Comparison of ENCODE assay signal across 29 mouse cellular contexts in the genomic region with DNA sequence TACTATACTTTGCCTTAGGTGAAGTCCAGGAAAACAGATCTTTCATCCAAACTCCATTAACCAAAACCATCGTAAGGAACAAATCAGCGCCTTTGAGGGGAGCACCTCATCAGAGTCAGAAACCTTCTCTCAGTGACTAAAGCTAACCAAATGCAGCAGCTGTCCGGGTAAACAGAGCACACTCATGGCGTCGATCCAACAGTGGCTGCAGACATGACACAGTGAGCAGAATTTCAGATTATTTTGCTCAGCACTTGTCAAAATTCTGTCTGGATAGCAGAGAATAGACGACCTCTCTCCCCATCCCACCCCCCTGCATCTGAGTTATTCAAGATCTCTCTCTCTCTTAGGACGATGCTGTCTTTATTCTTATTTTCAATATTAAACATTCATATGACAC.
DNase-seq lines count a peak whose midpoint lies in the region; ATAC-seq and TF ChIP-seq lines count a peak whose summit lies in the region.
"Had no signal": no experiment of that assay in that cellular context is flagged by ENCODE, and none has a peak within 500 bp of the region (broad histone marks: within the 10 kb centered on the region; RNA-seq: fewer than 3 reads in every experiment).

No protein-coding gene starts in this region.

- H3K27ac ChIP-seq in heart, adult 2 months = no peak overlapping the region
- H3K27ac ChIP-seq in midbrain, postnatal 0 days (ENCODE audit: low read depth, low read length) = no peak overlapping the region
- no peak overlapping the region for H3K27ac ChIP-seq in midbrain, embryonic 14.5 days (replicated peaks; ENCODE audit: low read depth, low read length)
- H3K27ac ChIP-seq: embryonic facial prominence, embryonic 13.5 days; forebrain, embryonic 15.5 days; hindbrain, embryonic 14.5 days; left cerebral cortex, adult 2 months; limb, embryonic 10.5 days; liver, embryonic 15.5 days; midbrain, embryonic 12.5 days; stomach, postnatal 0 days had no signal

- DNase-seq in heart, adult 11 months = peak; percentile 85
- DNase-seq in heart, adult 2 months = no peak
- peak; percentile 20 to 30 for DNase-seq in kidney, postnatal 4 days
- DNase-seq in kidney, postnatal 14 days = no peak
- peak; percentile 34 for DNase-seq in midbrain, postnatal 0 days (ENCODE audit: low spot score)
- no peak for DNase-seq in midbrain, embryonic 14.5 days
- no peak for DNase-seq in frontal cortex, postnatal 25 days (ENCODE audit: low spot score in 2 of 2)
- DNase-seq: B cell, adult 2 months; cerebellum, adult 11-12 months; cerebellum, postnatal 25 days; gastrocnemius, postnatal 36 days; kidney, adult 8-10 months; kidney, postnatal 36 days; liver; right cerebral cortex, postnatal 14 days; thymus, adult 2 months; thymus, postnatal 4 days had no signal

- no peak for TF ChIP-seq POLR2A in heart, adult 2 months (IDR thresholded peaks at IDR 0.05; ENCODE audit: insufficient read depth, low read depth, low read length)

- intact Hi-C loops in heart, adult 2 months (cut with DNase I) = no loop called here

- H3K36me3 ChIP-seq in heart, adult 2 months (ENCODE audit: control insufficient read depth, insufficient read depth, low read length) = no peaks in the 10 kb centered on the region
- H3K36me3 ChIP-seq in midbrain, postnatal 0 days (ENCODE audit: insufficient read depth, low read length) = no peaks in the 10 kb centered on the region
- H3K36me3 ChIP-seq in midbrain, embryonic 14.5 days (ENCODE audit: control insufficient read depth, insufficient read depth, low read length) = no peaks in the 10 kb centered on the region
- H3K36me3 ChIP-seq: embryonic facial prominence, embryonic 13.5 days; forebrain, embryonic 15.5 days; G1E; heart, embryonic 12.5 days; limb, embryonic 10.5 days; liver, embryonic 15.5 days; midbrain, embryonic 12.5 days had no signal

- TF ChIP-seq CTCF in heart, adult 2 months (IDR thresholded peaks at IDR 0.05) = no peak
- TF ChIP-seq CTCF in midbrain, postnatal 0 days (IDR thresholded peaks at IDR 0.05) = no peak

- H3K9me3 ChIP-seq in midbrain, postnatal 0 days (ENCODE audit: low read length) = no peaks in the 10 kb centered on the region
- H3K9me3 ChIP-seq in midbrain, embryonic 14.5 days (ENCODE audit: control insufficient read depth, low read length) = no peaks in the 10 kb centered on the region
- H3K9me3 ChIP-seq: forebrain, embryonic 15.5 days; G1E; heart, embryonic 12.5 days; limb, embryonic 10.5 days; liver, embryonic 15.5 days; midbrain, embryonic 12.5 days had no signal

- H3K27me3 ChIP-seq in heart, adult 2 months (ENCODE audit: control insufficient read depth, insufficient read depth, low read length) = no peaks in the 10 kb centered on the region
- no peaks in the 10 kb centered on the region for H3K27me3 ChIP-seq in midbrain, postnatal 0 days (ENCODE audit: insufficient read depth, low read length)
- no peaks in the 10 kb centered on the region for H3K27me3 ChIP-seq in midbrain, embryonic 14.5 days (ENCODE audit: control insufficient read depth, insufficient read depth, low read length)
- H3K27me3 ChIP-seq: CH12.LX; embryonic facial prominence, embryonic 13.5 days; forebrain, embryonic 15.5 days; heart, embryonic 12.5 days; liver, embryonic 15.5 days; midbrain, embryonic 12.5 days; Patski had no signal

- no peaks in the 10 kb centered on the region; the same call in 1 of the 2 replicates for H3K4me1 ChIP-seq in heart, adult 2 months (ENCODE audit: control insufficient read depth, insufficient read depth, low read length)
- peaks cover 5% of the 10 kb centered on the region for H3K4me1 ChIP-seq in midbrain, postnatal 0 days (ENCODE audit: insufficient read depth, low read length)
- no peaks in the 10 kb centered on the region for H3K4me1 ChIP-seq in midbrain, embryonic 14.5 days (ENCODE audit: control insufficient read depth, insufficient read depth, low read length)
- H3K4me1 ChIP-seq: limb, embryonic 10.5 days; liver, embryonic 15.5 days; midbrain, embryonic 12.5 days had no signal

- no peak overlapping the region for H3K4me3 ChIP-seq in heart, adult 2 months
- H3K4me3 ChIP-seq in midbrain, postnatal 0 days (ENCODE audit: low read depth, low read length) = no peak overlapping the region
- no peak overlapping the region for H3K4me3 ChIP-seq in midbrain, embryonic 14.5 days (replicated peaks; ENCODE audit: low read depth, low read length)
- H3K4me3 ChIP-seq: embryonic facial prominence, embryonic 13.5 days; forebrain, embryonic 15.5 days; heart, embryonic 12.5 days; left cerebral cortex, adult 2 months; limb, embryonic 10.5 days; liver, embryonic 15.5 days; midbrain, embryonic 12.5 days had no signal

- WGBS in heart, adult 2 months = 68% methylated on average over 7 of the region's 7 CpGs
- WGBS in midbrain, postnatal 0 days = 72% methylated on average over 7 of the region's 7 CpGs
- WGBS in midbrain, embryonic 14.5 days = 80% methylated on average over 7 of the region's 7 CpGs

- no peaks in the 10 kb centered on the region for H3K79me2 ChIP-seq in heart, adult 2 months (replicated peaks; ENCODE audit: control insufficient read depth, insufficient read depth, low read length)

- no peak for TF ChIP-seq EP300 in heart, adult 2 months (IDR thresholded peaks at IDR 0.05; ENCODE audit: insufficient read depth, low read depth, low read length)

- H3K4me2 ChIP-seq in midbrain, postnatal 0 days (ENCODE audit: low read depth, low read length, poor library complexity, severe bottlenecking) = no peak overlapping the region
- no peak overlapping the region for H3K4me2 ChIP-seq in midbrain, embryonic 14.5 days (ENCODE audit: low read length)
- H3K4me2 ChIP-seq: embryonic facial prominence, embryonic 13.5 days; forebrain, embryonic 15.5 days; heart, embryonic 12.5 days; hindbrain, embryonic 14.5 days; liver, embryonic 15.5 days; midbrain, embryonic 12.5 days had no signal

- H3K9ac ChIP-seq in heart, adult 2 months (ENCODE audit: low read depth, low read length) = no peak overlapping the region
- no peak overlapping the region for H3K9ac ChIP-seq in midbrain, postnatal 0 days (replicated peaks; ENCODE audit: low read length, poor library complexity, severe bottlenecking)
- no peak overlapping the region for H3K9ac ChIP-seq in midbrain, embryonic 14.5 days (replicated peaks; ENCODE audit: low read length)
- H3K9ac ChIP-seq: embryonic facial prominence, embryonic 13.5 days; forebrain, embryonic 15.5 days; heart, embryonic 12.5 days; hindbrain, embryonic 14.5 days; liver, embryonic 15.5 days; midbrain, embryonic 12.5 days had no signal

- ATAC-seq in midbrain, postnatal 0 days (ENCODE audit: low FRiP score) = no peak
- no peak for ATAC-seq in midbrain, embryonic 14.5 days (ENCODE audit: low FRiP score, low TSS enrichment)
- ATAC-seq: forebrain, embryonic 15.5 days; Patski had no signal

Comparison
In these comparisons a context has a peak if more than half of its experiments do, and no peak if none do; other contexts are left out.
1. DNase-seq: peak in heart, adult 11 months (single experiment), kidney, postnatal 4 days (2 of 2) and midbrain, postnatal 0 days (single experiment); none in heart, adult 2 months (0 of 2), kidney, postnatal 14 days (single experiment), midbrain, embryonic 14.5 days (single experiment) and frontal cortex, postnatal 25 days (0 of 2).